Mouse (Mus musculus) kidney, adult 2 months (tissue): Measurements from ENCODE around the gene Tdg.

Experiments
- CTCF ChIP-seq: fragments of 200-500 bp; conservative IDR thresholded peaks from 2 replicates; pipeline ENCODE4 v1.5.1; 2011; ENCODE audit warnings: low read depth, mild to moderate bottlenecking, control low read depth, low read length, moderate library complexity, mixed read lengths; ENCODE audit not compliant: insufficient read depth, insufficient read length
- POLR2A ChIP-seq: fragments of 200-500 bp; IDR thresholded peaks from one replicate; pipeline ENCODE4 v1.6.1; 2011; ENCODE audit warnings: low read depth, low read length, control low read depth

GRCm38 (mm10) chr10:82641481-82641880, 11.9 kb downstream of the Tdg start:
- no peak for TF ChIP-seq POLR2A
- TF ChIP-seq CTCF = no peak
